Mouse (Mus musculus) limb, embryonic 12.5 days (tissue): ENCODE measurements around the gene Pde5a. TPM values are rescaled to one million over a fixed set of nuclear protein-coding genes. Genes with fewer than 3 reads are reported as not detected.

Experiments
- ATAC-seq: fragments of 200-750 bp; cut with Nextera tagmentation; 2 replicates; pipeline ENCODE4 v1.8.0; 2017; ENCODE audit warnings: low read depth, moderate TSS enrichment; ENCODE audit not compliant: insufficient number of reproducible peaks, insufficient read depth, low FRiP score, low TSS enrichment
- H3K27ac ChIP-seq: fragments of 300-500 bp; sonication (generic); 2 replicates; pipeline ENCODE4 v1.5.1; 2016; ENCODE audit warnings: mild to moderate bottlenecking, moderate library complexity
- H3K27me3 ChIP-seq: fragments of 300-500 bp; sonication (generic); 2 replicates; pipeline ENCODE4 v1.6.1; 2016; ENCODE audit warnings: mild to moderate bottlenecking, moderate library complexity
- H3K36me3 ChIP-seq: fragments of 300-500 bp; sonication (generic); 2 replicates; pipeline ENCODE4 v1.6.1; 2016; ENCODE audit warnings: mild to moderate bottlenecking, moderate library complexity
- H3K4me1 ChIP-seq: fragments of 300-500 bp; sonication (generic); replicated peaks from 2 replicates; pipeline ENCODE4 v1.6.1; 2016
- H3K4me2 ChIP-seq: fragments of 300-500 bp; sonication (generic); 2 replicates; pipeline ENCODE4 v1.6.1; 2016; ENCODE audit warnings: mild to moderate bottlenecking, moderate library complexity
- H3K4me3 ChIP-seq: fragments of 300-500 bp; sonication (generic); replicated peaks from 2 replicates; pipeline ENCODE4 v1.5.1; 2016; ENCODE audit warnings: mild to moderate bottlenecking
- H3K9ac ChIP-seq: fragments of 300-500 bp; sonication (generic); replicated peaks from 2 replicates; pipeline ENCODE4 v1.6.1; 2016; ENCODE audit warnings: mild to moderate bottlenecking, moderate library complexity
- H3K9me3 ChIP-seq: fragments of 300-500 bp; sonication (generic); 2 replicates; pipeline ENCODE4 v1.6.1; 2016; ENCODE audit warnings: mild to moderate bottlenecking, moderate library complexity
- WGBS: fragments of 180-500 bp; shearing (Covaris S2); methylation state at CpG from one replicate; pipeline ENCODE4 v1.1.7; 2016; 5-methylcytosine and 5-hydroxymethylcytosine counted together
- polyA plus RNA-seq: library from polyadenylated mRNA; unstranded; fragments of >200 nt; fragmentation: Nextera tagmentation; extraction: Ambion mirVana; gene quantifications from 2 replicates; pipeline ENCODE4 v1.2.1, GENCODE M21; 2016

Gene Pde5a
- polyA plus RNA-seq, 1 experiment from 2014 or later: 3.8 TPM

DNA sequence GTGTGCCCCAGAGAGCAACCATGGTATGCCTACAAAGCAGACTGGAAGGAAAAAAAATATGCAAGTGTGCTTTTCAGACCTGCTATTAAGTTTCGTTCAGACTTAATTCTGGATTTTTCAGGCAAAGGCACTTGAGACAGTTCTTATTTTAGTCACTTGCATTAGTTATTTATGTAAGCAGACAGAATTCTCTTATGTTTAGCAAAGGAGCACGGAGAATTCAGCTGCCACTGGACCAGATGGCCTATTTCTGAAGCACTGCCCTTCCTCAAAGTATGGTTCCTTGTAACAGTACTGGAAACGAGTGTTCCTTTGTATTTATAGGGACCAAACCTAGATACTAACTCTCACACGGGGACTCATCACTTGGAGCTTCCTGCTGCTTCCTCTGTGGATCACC lies 38.2 kb downstream of the Pde5a start:
- Histone ChIP-seq H3K4me1 (no peaks in the 10 kb centered on the region; the same call in 1 of the 2 replicates), H3K9me3 (no peaks in the 10 kb centered on the region), H3K4me2 (no peak overlapping the region), H3K27me3 (no peaks in the 10 kb centered on the region), H3K27ac (no peak overlapping the region), H3K36me3 (peaks cover 5% of the 10 kb centered on the region; the same call in 1 of the 2 replicates), H3K4me3 (no peak overlapping the region), H3K9ac (no peak overlapping the region)
- WGBS: 60% methylated on average over 4 of the region's 4 CpGs
- ATAC-seq: no peak

DNA sequence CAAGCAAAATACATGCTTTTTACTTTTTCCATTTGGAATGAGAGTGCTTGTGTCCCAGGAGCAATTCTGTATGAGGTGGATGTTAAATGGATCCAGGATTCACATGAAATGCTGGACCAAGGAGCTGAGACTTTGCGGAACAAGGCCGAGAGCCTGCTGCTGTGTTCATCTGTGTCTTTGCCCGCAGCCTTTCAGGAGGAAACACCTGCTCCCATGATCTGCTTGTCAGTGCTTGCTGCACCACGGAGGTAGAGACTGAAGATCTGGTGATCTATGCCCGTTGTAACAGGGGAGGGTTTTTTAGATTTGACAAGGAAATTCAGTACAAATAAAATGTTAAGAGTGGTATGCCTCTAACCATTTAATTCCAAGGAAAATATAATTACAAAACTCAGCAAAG lies 39.1 kb downstream of the Pde5a start:
- Histone ChIP-seq H3K9ac (no peak overlapping the region), H3K4me1 (no peaks in the 10 kb centered on the region; the same call in 1 of the 2 replicates), H3K4me2 (no peak overlapping the region), H3K27ac (no peak overlapping the region), H3K36me3 (no peaks in the 10 kb centered on the region), H3K9me3 (no peaks in the 10 kb centered on the region), H3K4me3 (no peak overlapping the region), H3K27me3 (no peaks in the 10 kb centered on the region)
- 86% methylated on average over 5 of the region's 5 CpGs for WGBS
- ATAC-seq: no peak

GRCm38 (mm10) chr3:122781417-122781816 lies 52.7 kb downstream of the Pde5a start:
- no peaks in the 10 kb centered on the region for H3K27me3 ChIP-seq
- no peaks in the 10 kb centered on the region for H3K9me3 ChIP-seq
- ATAC-seq: no peak
- H3K4me1 ChIP-seq: no peaks in the 10 kb centered on the region
- WGBS: 58% methylated on average over 6 of the region's 6 CpGs
- H3K4me2 ChIP-seq: no peak overlapping the region
- H3K4me3 ChIP-seq: no peak overlapping the region
- no peak overlapping the region for H3K9ac ChIP-seq
- H3K27ac ChIP-seq: no peak overlapping the region
- H3K36me3 ChIP-seq: peaks cover 13% of the 10 kb centered on the region; the same call in 1 of the 2 replicates

DNA sequence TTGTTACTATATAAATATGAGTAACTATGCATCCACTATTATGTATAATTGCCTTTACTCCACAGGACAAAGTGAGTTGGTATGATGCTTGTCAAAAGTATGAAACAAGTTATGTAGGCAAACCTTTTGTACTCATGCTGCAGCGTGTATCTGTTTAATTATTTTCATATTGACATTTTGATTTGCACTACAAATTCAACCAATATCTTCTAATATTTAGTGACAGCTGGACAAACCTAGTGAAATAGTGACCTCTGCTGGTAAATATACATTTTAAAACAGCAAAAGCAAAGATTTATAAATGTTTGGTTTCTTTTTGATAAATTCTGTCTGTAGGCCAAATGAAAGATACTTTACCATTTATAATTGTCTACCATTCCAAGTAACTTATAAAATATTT lies 55.5 kb downstream of the Pde5a start:
- H3K4me1 ChIP-seq: no peaks in the 10 kb centered on the region
- H3K9me3 ChIP-seq: 0 out of 2 replicates have a peak, but pooled peaks cover 4% of the 10 kb centered on the region
- no peak overlapping the region for H3K9ac ChIP-seq
- H3K27me3 ChIP-seq: no peaks in the 10 kb centered on the region
- no peak for ATAC-seq
- WGBS: 52% methylated on average over 1 of the region's 1 CpGs
- peaks cover 11% of the 10 kb centered on the region; the same call in 1 of the 2 replicates for H3K36me3 ChIP-seq
- no peak overlapping the region for H3K4me2 ChIP-seq
- H3K27ac ChIP-seq: no peak overlapping the region
- H3K4me3 ChIP-seq: no peak overlapping the region

GRCm38 (mm10) chr3:122788314-122788713 lies 59.6 kb downstream of the Pde5a start:
- H3K27me3 ChIP-seq: no peaks in the 10 kb centered on the region
- peaks cover 21% of the 10 kb centered on the region; the same call in 1 of the 2 replicates for H3K36me3 ChIP-seq
- H3K9ac ChIP-seq: no peak overlapping the region
- ATAC-seq: no peak
- peaks cover 20% of the 10 kb centered on the region for H3K9me3 ChIP-seq
- H3K27ac ChIP-seq: no peak overlapping the region
- H3K4me3 ChIP-seq: no peak overlapping the region
- WGBS: 95% methylated on average over 9 of the region's 9 CpGs
- H3K4me2 ChIP-seq: no peak overlapping the region
- no peaks in the 10 kb centered on the region for H3K4me1 ChIP-seq

DNA sequence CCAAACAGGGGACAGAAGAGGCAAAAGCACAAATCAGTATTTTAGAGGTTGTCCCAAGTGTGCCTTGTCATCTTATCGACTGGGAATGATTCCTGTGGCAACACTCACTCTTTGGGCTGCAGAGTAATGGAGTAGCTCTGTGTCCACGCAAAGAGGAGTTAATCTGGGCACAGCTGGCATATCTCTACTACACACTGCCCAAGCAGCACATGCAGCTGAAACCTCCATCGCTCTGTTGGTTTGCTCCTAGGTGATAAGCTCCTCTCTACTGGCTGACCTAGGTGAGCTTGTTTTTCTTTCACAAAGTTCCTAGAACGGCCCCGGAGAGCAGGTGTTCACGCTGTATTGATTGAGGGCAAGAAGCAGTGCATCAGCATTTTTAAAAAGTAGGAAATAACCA lies 60.8 kb downstream of the Pde5a start:
- Histone ChIP-seq H3K4me3 (no peak overlapping the region), H3K9me3 (peaks cover 20% of the 10 kb centered on the region), H3K4me2 (no peak overlapping the region), H3K4me1 (no peaks in the 10 kb centered on the region), H3K36me3 (peaks cover 21% of the 10 kb centered on the region; the same call in 1 of the 2 replicates), H3K27ac (no peak overlapping the region), H3K9ac (no peak overlapping the region), H3K27me3 (no peaks in the 10 kb centered on the region)
- 94% methylated on average over 6 of the region's 6 CpGs for WGBS
- ATAC-seq: no peak

GRCm38 (mm10) chr3:122800050-122800449 lies 71.3 kb downstream of the Pde5a start:
- Histone ChIP-seq H3K4me3 (no peak overlapping the region), H3K9me3 (no peaks in the 10 kb centered on the region), H3K4me2 (no peak overlapping the region), H3K9ac (no peak overlapping the region), H3K36me3 (peaks cover 9% of the 10 kb centered on the region; the same call in 1 of the 2 replicates), H3K27ac (no peak overlapping the region), H3K4me1 (no peaks in the 10 kb centered on the region), H3K27me3 (no peaks in the 10 kb centered on the region)
- 71% methylated on average over 6 of the region's 6 CpGs for WGBS
- no peak for ATAC-seq

- H3K4me2 ChIP-seq: no peak overlapping the region
- no peak overlapping the region for H3K9ac ChIP-seq
- no peak overlapping the region for H3K27ac ChIP-seq
- no peaks in the 10 kb centered on the region for H3K4me1 ChIP-seq
- no peak overlapping the region for H3K4me3 ChIP-seq
- H3K27me3 ChIP-seq: no peaks in the 10 kb centered on the region
- no peaks in the 10 kb centered on the region for H3K9me3 ChIP-seq
- ATAC-seq: no peak
- WGBS: 54% methylated on average over 10 of the region's 10 CpGs
- H3K36me3 ChIP-seq: peaks cover 9% of the 10 kb centered on the region; the same call in 1 of the 2 replicates
These were observed 72.0 kb downstream of the Pde5a start for GRCm38 (mm10) chr3:122800553-122801435.

GRCm38 (mm10) chr3:122801436-122802221 lies 72.9 kb downstream of the Pde5a start:
- 86% methylated on average over 15 of the region's 15 CpGs for WGBS
- H3K9me3 ChIP-seq: no peaks in the 10 kb centered on the region
- H3K27me3 ChIP-seq: no peaks in the 10 kb centered on the region
- no peak overlapping the region for H3K9ac ChIP-seq
- H3K4me2 ChIP-seq: no peak overlapping the region
- no peak for ATAC-seq
- no peaks in the 10 kb centered on the region for H3K4me1 ChIP-seq
- no peak overlapping the region for H3K27ac ChIP-seq
- H3K4me3 ChIP-seq: no peak overlapping the region
- H3K36me3 ChIP-seq: peaks cover 9% of the 10 kb centered on the region; the same call in 1 of the 2 replicates

DNA sequence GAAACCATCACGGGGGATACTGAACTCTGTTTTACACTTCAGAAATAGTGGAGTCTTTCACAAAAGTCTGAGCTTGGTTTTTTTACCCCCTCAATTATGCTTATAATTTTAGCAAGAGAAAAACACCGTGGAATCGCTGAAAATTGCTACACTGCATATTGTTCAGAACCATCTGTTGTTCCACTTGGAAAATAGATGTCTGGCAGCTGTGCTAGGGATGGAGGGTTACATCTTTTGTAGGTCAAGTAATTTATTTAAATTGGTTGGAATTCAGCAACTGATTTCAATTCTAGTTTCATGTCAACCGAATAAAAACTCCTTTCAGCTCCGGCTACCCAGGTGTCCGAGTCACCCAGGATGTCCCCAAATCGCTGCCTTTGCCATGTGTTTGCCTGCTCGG lies 78.6 kb downstream of the Pde5a start:
- Histone ChIP-seq H3K9me3 (no peaks in the 10 kb centered on the region), H3K36me3 (peaks cover 5% of the 10 kb centered on the region; the same call in 1 of the 2 replicates), H3K4me1 (no peaks in the 10 kb centered on the region), H3K9ac (no peak overlapping the region), H3K4me2 (no peak overlapping the region), H3K27me3 (no peaks in the 10 kb centered on the region), H3K4me3 (no peak overlapping the region), H3K27ac (no peak overlapping the region)
- no peak for ATAC-seq
- 89% methylated on average over 8 of the region's 8 CpGs for WGBS
